Mouse (Mus musculus): Measurements from ENCODE around the gene Lnpep.
"Not testable (repeated sequence)": the region's sequence is repeated elsewhere in the genome, so short reads cannot be mapped to it uniquely, and the experiment has no call there.

The Lnpep gene

GRCm38 (mm10) chr17:17496234-17496633 lies 128.6 kb downstream of the Lnpep start:
- not testable (repeated sequence) for ATAC-seq (ENCODE audit: low TSS enrichment)

- ATAC-seq (ENCODE audit: low TSS enrichment), result no peak
These were observed 132.7 kb downstream of the Lnpep start for GRCm38 (mm10) chr17:17492116-17492515.

GRCm38 (mm10) chr17:17491622-17492001 lies 133.2 kb downstream of the Lnpep start:
- ATAC-seq (ENCODE audit: low TSS enrichment), result no peak

DNA sequence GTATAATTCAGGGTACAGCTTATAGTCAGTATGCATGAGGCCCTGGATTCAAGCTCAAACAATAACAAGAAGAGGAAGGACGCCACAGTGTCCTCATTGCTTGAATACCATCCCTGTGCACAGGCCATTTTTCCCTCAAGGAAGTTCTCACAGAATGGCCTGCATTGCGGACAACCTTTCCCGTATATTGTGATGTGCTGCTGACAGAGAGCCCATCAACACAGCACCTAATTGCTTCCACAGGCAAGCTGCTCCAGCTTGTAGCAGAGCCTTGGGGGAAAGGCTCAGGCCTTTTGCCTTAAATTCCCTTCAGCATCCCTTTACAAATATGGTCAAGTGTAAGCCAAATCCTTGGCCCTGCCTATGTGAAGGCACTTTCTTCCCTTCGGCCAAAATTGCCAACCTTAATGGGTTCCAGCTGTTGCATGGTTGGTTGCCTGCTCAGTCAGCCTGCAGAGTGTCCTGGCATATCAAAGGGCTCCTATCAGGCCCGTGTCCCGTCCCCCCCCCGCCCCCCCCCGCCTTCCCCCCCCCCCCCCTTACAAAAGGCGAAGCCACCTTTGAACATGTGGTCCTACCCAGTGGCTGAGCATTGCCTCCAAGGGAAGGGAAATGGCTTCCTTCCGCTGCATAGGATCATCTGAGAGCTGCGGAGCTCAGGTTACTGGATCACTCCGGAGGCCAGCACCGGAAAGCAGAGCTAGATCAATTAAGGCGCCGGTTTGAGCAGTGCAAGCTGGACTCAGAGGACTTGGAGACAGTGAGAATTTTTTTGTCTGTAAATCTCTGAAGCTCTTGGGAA lies 133.8 kb downstream of the Lnpep start:
- ATAC-seq (ENCODE audit: low TSS enrichment), result no peak

DNA sequence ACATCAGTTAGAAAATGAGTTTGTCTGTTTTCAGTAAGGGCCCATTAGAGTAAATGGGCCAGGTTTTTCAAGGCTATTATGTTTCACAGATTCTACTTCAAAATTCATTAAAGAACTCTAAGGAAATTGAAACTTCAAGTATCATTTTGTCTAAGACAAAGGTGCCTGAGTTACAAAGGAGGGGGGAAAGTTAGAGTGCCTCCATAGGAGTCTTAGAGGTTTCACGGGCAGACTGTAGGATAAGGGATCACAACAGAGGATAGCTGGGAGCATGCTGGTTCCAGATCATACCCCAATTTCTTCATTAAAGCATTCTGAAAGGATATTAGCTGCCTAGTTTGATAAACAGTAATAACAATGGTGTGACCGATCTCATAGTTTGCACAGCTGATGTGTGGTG lies 139.1 kb downstream of the Lnpep start:
- ATAC-seq (ENCODE audit: low TSS enrichment), result no peak

Data from frontal cortex, adult (tissue).